7 mouse cellular contexts compared by ENCODE assay signal in the genomic region with DNA sequence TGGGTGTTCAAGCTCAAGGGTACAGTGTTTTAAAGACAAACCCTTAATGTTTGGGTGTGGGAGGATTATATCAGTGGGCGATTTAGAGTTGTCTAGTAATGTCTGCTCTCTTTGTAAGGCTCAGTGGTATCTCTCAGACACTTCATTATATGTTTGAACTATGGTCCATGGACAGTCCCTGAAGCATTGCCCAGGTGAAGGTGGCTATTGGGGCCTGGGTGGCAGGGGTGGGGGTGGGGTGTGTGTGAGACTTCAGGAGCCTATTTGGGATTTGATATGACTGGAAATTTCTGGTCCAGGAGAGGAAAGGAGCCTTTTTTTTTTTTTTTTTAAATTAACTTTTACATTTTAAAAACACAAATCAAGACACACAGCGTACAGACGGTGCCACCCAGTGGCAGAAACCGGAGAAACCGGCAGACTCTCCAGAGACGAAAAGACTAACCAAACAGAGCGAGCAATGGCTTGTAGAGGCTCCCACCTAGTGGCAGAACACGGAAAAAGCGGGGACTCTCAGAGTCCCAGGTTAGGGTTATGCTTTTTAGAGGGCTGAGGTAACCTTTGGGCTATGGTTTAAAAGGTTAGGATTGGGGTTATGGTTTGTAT. TPM values are rescaled to one million over a fixed set of nuclear protein-coding genes. Genes with fewer than 3 reads are reported as not detected.
DNase-seq lines count a peak whose midpoint lies in the region; ATAC-seq and TF ChIP-seq lines count a peak whose summit lies in the region.

No protein-coding gene starts in this region.

- ATAC-seq in activated CD4-positive, CD25-positive, alpha-beta regulatory T cell, adult 4 months = peak; percentile 99
- ATAC-seq in intestine, postnatal 0 days = peak; percentile 70
- ATAC-seq in midbrain, embryonic 13.5 days = peak; percentile 91

- no peaks in the 10 kb centered on the region for H3K36me3 ChIP-seq in intestine, postnatal 0 days (ENCODE audit: control insufficient read depth, insufficient read depth)
- H3K36me3 ChIP-seq in midbrain, embryonic 13.5 days = no peaks in the 10 kb centered on the region

- H3K27ac ChIP-seq in cortical plate, adult 2 months (ENCODE audit: insufficient read depth, low read length) = no peak overlapping the region
- H3K27ac ChIP-seq in intestine, postnatal 0 days (ENCODE audit: low read depth, low read length) = no peak overlapping the region
- no peak overlapping the region for H3K27ac ChIP-seq in midbrain, embryonic 13.5 days

- TF ChIP-seq POLR2A in cortical plate, adult 2 months (IDR thresholded peaks at IDR 0.05; ENCODE audit: extremely low read depth, insufficient read depth, low read length) = no peak

- no peaks in the 10 kb centered on the region for H3K4me1 ChIP-seq in cortical plate, adult 2 months (ENCODE audit: control insufficient read depth, insufficient read depth, low read length)
- no peaks in the 10 kb centered on the region for H3K4me1 ChIP-seq in intestine, postnatal 0 days (replicated peaks; ENCODE audit: control insufficient read depth, insufficient read depth, low read length)
- no peaks in the 10 kb centered on the region for H3K4me1 ChIP-seq in midbrain, embryonic 13.5 days (replicated peaks)

- no peak overlapping the region for H3K9ac ChIP-seq in intestine, postnatal 0 days (ENCODE audit: low read depth, low read length)
- no peak overlapping the region for H3K9ac ChIP-seq in midbrain, embryonic 13.5 days (replicated peaks)

- no peak overlapping the region for H3K4me2 ChIP-seq in intestine, postnatal 0 days (replicated peaks; ENCODE audit: low read depth)
- H3K4me2 ChIP-seq in midbrain, embryonic 13.5 days (replicated peaks) = no peak overlapping the region

- WGBS in intestine, postnatal 0 days = 2% methylated on average over 9 of the region's 9 CpGs
- 3% methylated on average over 9 of the region's 9 CpGs for WGBS in midbrain, embryonic 13.5 days

- TF ChIP-seq CTCF in cortical plate, adult 2 months (IDR thresholded peaks at IDR 0.05; ENCODE audit: extremely low read depth, insufficient read depth, low read length) = peak; percentile 99
- peak; percentile 90 for TF ChIP-seq CTCF in intestine, postnatal 0 days (IDR thresholded peaks at IDR 0.05; ENCODE audit: low read depth)

- DNase-seq in gastrocnemius, postnatal 36 days = peak; percentile 67 to 74
- DNase-seq in left cerebral cortex, postnatal 36 days (ENCODE audit: low spot score in 2 of 2) = peak; percentile 79 to 86
- peak; percentile 63 for DNase-seq in spleen, adult 12 weeks (ENCODE audit: low spot score)

- H3K4me3 ChIP-seq in cortical plate, adult 2 months (ENCODE audit: insufficient read depth, low read length) = no peak overlapping the region
- no peak overlapping the region for H3K4me3 ChIP-seq in intestine, postnatal 0 days (ENCODE audit: low read depth, low read length)
- no peak overlapping the region for H3K4me3 ChIP-seq in midbrain, embryonic 13.5 days (replicated peaks)

- intact Hi-C loops in gastrocnemius, postnatal 36 days (cut with DNase I) = loop anchor here (5.0 kb wide), 2 partner anchors 42 to 97 kb away; no protein-coding TSS in a partner anchor
- intact Hi-C loops in left cerebral cortex, postnatal 36 days (cut with DNase I) = loop anchor here (2.0 to 10.0 kb wide), 4 partner anchors 44 to 244 kb away; no protein-coding TSS in a partner anchor

- no peaks in the 10 kb centered on the region for H3K27me3 ChIP-seq in intestine, postnatal 0 days (replicated peaks; ENCODE audit: control insufficient read depth, insufficient read depth, low read length)
- H3K27me3 ChIP-seq in midbrain, embryonic 13.5 days = no peaks in the 10 kb centered on the region

- no peaks in the 10 kb centered on the region for H3K9me3 ChIP-seq in intestine, postnatal 0 days (ENCODE audit: control insufficient read depth)
- H3K9me3 ChIP-seq in midbrain, embryonic 13.5 days = no peaks in the 10 kb centered on the region

RNA-seq across cellular contexts. Expression of a gene that starts 26.6 kb away (rescaled TPM):
- polyA plus RNA-seq in activated CD4-positive, CD25-positive, alpha-beta regulatory T cell, adult 4 months (2017; shearing (Covaris generic)) = 100 to 1,000 TPM; 116 to 187 TPM
- 0.06 and 0.13 TPM in 2 replicates for polyA plus RNA-seq in cortical plate, adult 2 months (2012; rRNA removed)
- total RNA-seq in gastrocnemius, postnatal 36 days (2021) = not detected
- 0.09 and 0.14 TPM in 2 replicates for polyA plus RNA-seq in intestine, postnatal 0 days (2015; fragmentation: Nextera tagmentation; extraction: Ambion mirVana)
- under 1 TPM in 1 of 2 experiments, not detected in 1; 0.15 TPM for total RNA-seq in left cerebral cortex, postnatal 36 days (2021)
- polyA plus RNA-seq in midbrain, embryonic 13.5 days (2015; fragmentation: Nextera tagmentation; extraction: Ambion mirVana) = not detected in 2 replicates

RNA-seq across cellular contexts. Expression of a gene that starts 58.7 kb away (rescaled TPM):
- polyA plus RNA-seq in activated CD4-positive, CD25-positive, alpha-beta regulatory T cell, adult 4 months (2017; shearing (Covaris generic)) = under 1 TPM in 1 of 2 experiments, not detected in 1; 0.15 TPM
- polyA plus RNA-seq in cortical plate, adult 2 months (2012; rRNA removed) = 9.0 and 9.6 TPM in 2 replicates
- not detected for total RNA-seq in gastrocnemius, postnatal 36 days (2021)
- polyA plus RNA-seq in intestine, postnatal 0 days (2015; fragmentation: Nextera tagmentation; extraction: Ambion mirVana) = not detected in 2 replicates
- 1 to 10 TPM; 8.8 to 9.6 TPM for total RNA-seq in left cerebral cortex, postnatal 36 days (2021)
- not detected in 2 replicates for polyA plus RNA-seq in midbrain, embryonic 13.5 days (2015; fragmentation: Nextera tagmentation; extraction: Ambion mirVana)

Comparison
In these comparisons a context has a peak if more than half of its experiments do, and no peak if none do; other contexts are left out.
1. RNA of a gene that starts 26.6 kb away (polyA plus RNA-seq): 116 to 187 TPM in activated CD4-positive, CD25-positive, alpha-beta regulatory T cell, adult 4 months; 0.06 to 0.13 TPM in cortical plate, adult 2 months, 0.09 to 0.14 TPM in intestine, postnatal 0 days and not detected in midbrain, embryonic 13.5 days; every median in the first group is over 100 times any median in the second.
2. Peak in every context shown above with its lines, with median percentiles within 50 percentile points of each other: ATAC-seq and DNase-seq.